In genomic region chr11:98928186-98928893, GRCm38 (mm10) we compare ENCODE assay signal across 9 mouse cellular contexts. TPM values are rescaled to one million over a fixed set of nuclear protein-coding genes. Genes with fewer than 3 reads are reported as not detected.
DNase-seq lines count a peak whose midpoint lies in the region; ATAC-seq and TF ChIP-seq lines count a peak whose summit lies in the region.
"Had no signal": no experiment of that assay in that cellular context is flagged by ENCODE, and none has a peak within 500 bp of the region (broad histone marks: within the 10 kb centered on the region; RNA-seq: fewer than 3 reads in every experiment).

No protein-coding gene starts in this region.

- H3K9ac ChIP-seq in ES-Bruce4 (ENCODE audit: low read depth, poor library complexity, severe bottlenecking): peak overlapping the region; percentile 24
- peak overlapping the region; percentile 73 for H3K9ac ChIP-seq in forebrain, postnatal 0 days
- H3K9ac ChIP-seq in limb, embryonic 12.5 days (replicated peaks): peak overlapping the region; percentile 73
- H3K9ac ChIP-seq in stomach, postnatal 0 days (ENCODE audit: low read length): peak overlapping the region; percentile 70

- intact Hi-C loops in left cerebral cortex, postnatal 25 days (cut with DNase I): no loop called here

- WGBS in forebrain, postnatal 0 days: 12% methylated on average over 12 of the region's 12 CpGs
- WGBS in limb, embryonic 12.5 days: 4% methylated on average over 12 of the region's 12 CpGs
- 12% methylated on average over 12 of the region's 12 CpGs for WGBS in stomach, postnatal 0 days

- no peak for TF ChIP-seq POLR2A in ES-Bruce4 (IDR thresholded peaks at IDR 0.05; ENCODE audit: insufficient read depth, low read length)

- no peaks in the 10 kb centered on the region for H3K36me3 ChIP-seq in ES-Bruce4 (ENCODE audit: control insufficient read depth, insufficient read depth, low read length, poor library complexity, severe bottlenecking)
- no peaks in the 10 kb centered on the region for H3K36me3 ChIP-seq in forebrain, postnatal 0 days (ENCODE audit: insufficient read depth)
- H3K36me3 ChIP-seq in limb, embryonic 12.5 days: no peaks in the 10 kb centered on the region
- no peaks in the 10 kb centered on the region for H3K36me3 ChIP-seq in stomach, postnatal 0 days (ENCODE audit: control insufficient read depth, insufficient read depth, low read length)

- H3K4me3 ChIP-seq in ES-Bruce4 (ENCODE audit: low read depth, low read length): peak overlapping the region; percentile 56
- peak overlapping the region; percentile 60 for H3K4me3 ChIP-seq in forebrain, postnatal 0 days (ENCODE audit: low read depth, low read length)
- H3K4me3 ChIP-seq in limb, embryonic 12.5 days (replicated peaks): peak overlapping the region; percentile 70
- H3K4me3 ChIP-seq in stomach, postnatal 0 days (ENCODE audit: low read depth, low read length): peak overlapping the region; percentile 61

- H3K9me3 ChIP-seq in ES-Bruce4 (replicated peaks; ENCODE audit: control insufficient read depth, insufficient read depth, low read length, poor library complexity, severe bottlenecking): no peaks in the 10 kb centered on the region
- H3K9me3 ChIP-seq in forebrain, postnatal 0 days (ENCODE audit: low read length): no peaks in the 10 kb centered on the region
- no peaks in the 10 kb centered on the region for H3K9me3 ChIP-seq in limb, embryonic 12.5 days
- H3K9me3 ChIP-seq in stomach, postnatal 0 days (ENCODE audit: control insufficient read depth, low read length): no peaks in the 10 kb centered on the region

- H3K27ac ChIP-seq in ES-Bruce4 (ENCODE audit: insufficient read depth, low read length): no peak overlapping the region
- no peak overlapping the region for H3K27ac ChIP-seq in forebrain, postnatal 0 days (ENCODE audit: low read depth, low read length)
- peak overlapping the region; percentile 96 for H3K27ac ChIP-seq in limb, embryonic 12.5 days
- peak overlapping the region; percentile 45 for H3K27ac ChIP-seq in stomach, postnatal 0 days (replicated peaks)

- no peak for ATAC-seq in forebrain, postnatal 0 days
- no peak for ATAC-seq in limb, embryonic 12.5 days (ENCODE audit: insufficient number of reproducible peaks, insufficient read depth, low FRiP score, low TSS enrichment, low read depth)
- no peak for ATAC-seq in stomach, postnatal 0 days (ENCODE audit: low FRiP score, low TSS enrichment)

- TF ChIP-seq EP300 in ES-Bruce4 (IDR thresholded peaks at IDR 0.05; ENCODE audit: insufficient read depth, low read depth, low read length): 0 out of 2 replicates have a peak, but pooled peaks have one; percentile 5
- no peak for TF ChIP-seq EP300 in stomach, postnatal 0 days (optimal IDR thresholded peaks at IDR 0.05)

- no peak for TF ChIP-seq CTCF in ES-Bruce4 (IDR thresholded peaks at IDR 0.05; ENCODE audit: low read depth, low read length)
- TF ChIP-seq CTCF in forebrain, postnatal 0 days (IDR thresholded peaks at IDR 0.05; ENCODE audit: low read depth): no peak
- no peak for TF ChIP-seq CTCF in stomach, postnatal 0 days (IDR thresholded peaks at IDR 0.05; ENCODE audit: low read depth)

- H3K27me3 ChIP-seq in ES-Bruce4 (ENCODE audit: control insufficient read depth, insufficient read depth, low read length, poor library complexity, severe bottlenecking): no peaks in the 10 kb centered on the region
- no peaks in the 10 kb centered on the region for H3K27me3 ChIP-seq in forebrain, postnatal 0 days (ENCODE audit: insufficient read depth, low read length)
- H3K27me3 ChIP-seq in limb, embryonic 12.5 days: no peaks in the 10 kb centered on the region
- H3K27me3 ChIP-seq in stomach, postnatal 0 days (ENCODE audit: control insufficient read depth, insufficient read depth, low read length): no peaks in the 10 kb centered on the region

- peaks cover 19% of the 10 kb centered on the region for H3K4me1 ChIP-seq in ES-Bruce4 (ENCODE audit: control insufficient read depth, insufficient read depth, low read length)
- H3K4me1 ChIP-seq in forebrain, postnatal 0 days (ENCODE audit: insufficient read depth): peaks cover 23% of the 10 kb centered on the region
- H3K4me1 ChIP-seq in limb, embryonic 12.5 days (replicated peaks): peaks cover 97% of the 10 kb centered on the region
- H3K4me1 ChIP-seq in stomach, postnatal 0 days (replicated peaks; ENCODE audit: control insufficient read depth, insufficient read depth): peaks cover 59% of the 10 kb centered on the region

- H3K4me2 ChIP-seq in forebrain, postnatal 0 days (ENCODE audit: low read depth): peak overlapping the region; percentile 63
- H3K4me2 ChIP-seq in limb, embryonic 12.5 days: peak overlapping the region; percentile 92
- H3K4me2 ChIP-seq in stomach, postnatal 0 days (replicated peaks; ENCODE audit: low read depth): peak overlapping the region; percentile 89

- DNase-seq in adrenal gland, postnatal 14 days: peak; percentile 12
- no peak for DNase-seq in adrenal gland, postnatal 4 days (ENCODE audit: low spot score in 2 of 2)
- DNase-seq in forebrain, postnatal 0 days: no peak
- peak; percentile 31 for DNase-seq in stomach, postnatal 0 days (ENCODE audit: low spot score)
- no peak for DNase-seq in left cerebral cortex, postnatal 25 days (ENCODE audit: low spot score in 2 of 2)
- no peak for DNase-seq in thymus, postnatal 36 days

RNA-seq across cellular contexts. Expression of gene Rara, which starts 0.7 kb away (rescaled TPM):
- total RNA-seq in adrenal gland, postnatal 14 days (2021): 24.5 and 29.3 TPM in 2 replicates
- total RNA-seq in adrenal gland, postnatal 4 days (2021): 10 to 100 TPM; 46.4 to 50.6 TPM
- 23.7 and 26.3 TPM in 2 replicates for polyA plus RNA-seq in ES-Bruce4 (2011; ENCODE audit: insufficient read depth, insufficient read length, low read depth, missing spikeins)
- 11.6 and 15.2 TPM in 2 replicates for total RNA-seq in forebrain, postnatal 0 days (2014; rRNA removed)
- polyA plus RNA-seq in forebrain, postnatal 0 days (2015; fragmentation: Nextera tagmentation; extraction: Ambion mirVana): 9.5 and 10.7 TPM in 2 replicates
- polyA plus RNA-seq in limb, embryonic 12.5 days (2016; fragmentation: Nextera tagmentation; extraction: Ambion mirVana): 47.1 TPM in 2 replicates
- polyA plus RNA-seq in stomach, postnatal 0 days (2015; fragmentation: Nextera tagmentation; extraction: Ambion mirVana): 20.1 and 25.9 TPM in 2 replicates
- total RNA-seq in left cerebral cortex, postnatal 25 days (2021): 10 to 100 TPM in 1 of 2 experiments, 1 to 10 TPM in 1; 9.4 to 12.1 TPM

RNA-seq across cellular contexts. Expression of gene Cdc6, which starts 20.7 kb away (rescaled TPM):
- total RNA-seq in adrenal gland, postnatal 14 days (2021): 3.5 and 5.8 TPM in 2 replicates
- total RNA-seq in adrenal gland, postnatal 4 days (2021): 1 to 10 TPM; 7.5 to 9.1 TPM
- 54.3 and 55.8 TPM in 2 replicates for polyA plus RNA-seq in ES-Bruce4 (2011; ENCODE audit: insufficient read depth, insufficient read length, low read depth, missing spikeins)
- total RNA-seq in forebrain, postnatal 0 days (2014; rRNA removed): 2.2 and 2.3 TPM in 2 replicates
- 1.3 and 1.7 TPM in 2 replicates for polyA plus RNA-seq in forebrain, postnatal 0 days (2015; fragmentation: Nextera tagmentation; extraction: Ambion mirVana)
- 44.8 and 48.5 TPM in 2 replicates for polyA plus RNA-seq in limb, embryonic 12.5 days (2016; fragmentation: Nextera tagmentation; extraction: Ambion mirVana)
- 6.6 and 7.0 TPM in 2 replicates for polyA plus RNA-seq in stomach, postnatal 0 days (2015; fragmentation: Nextera tagmentation; extraction: Ambion mirVana)
- total RNA-seq in left cerebral cortex, postnatal 25 days (2021): under 1 TPM; 0.21 to 0.60 TPM

RNA-seq across cellular contexts. Expression of gene Gjd3, which starts 54.5 kb away (rescaled TPM):
- total RNA-seq in adrenal gland, postnatal 14 days (2021): not detected in 2 replicates
- total RNA-seq in adrenal gland, postnatal 4 days (2021): 1 to 10 TPM in 1 of 2 experiments, under 1 TPM in 1; 0.50 to 1.0 TPM
- polyA plus RNA-seq in ES-Bruce4 (2011; ENCODE audit: insufficient read depth, insufficient read length, low read depth, missing spikeins): not detected in 2 replicates
- total RNA-seq in forebrain, postnatal 0 days (2014; rRNA removed): 1.2 and 1.4 TPM in 2 replicates
- 2.0 and 2.7 TPM in 2 replicates for polyA plus RNA-seq in forebrain, postnatal 0 days (2015; fragmentation: Nextera tagmentation; extraction: Ambion mirVana)
- polyA plus RNA-seq in limb, embryonic 12.5 days (2016; fragmentation: Nextera tagmentation; extraction: Ambion mirVana): 0.51 TPM in 1 of 2 replicates, not detected in the other
- polyA plus RNA-seq in stomach, postnatal 0 days (2015; fragmentation: Nextera tagmentation; extraction: Ambion mirVana): 1.9 and 2.1 TPM in 2 replicates
- 1 to 10 TPM; 2.9 to 3.0 TPM for total RNA-seq in left cerebral cortex, postnatal 25 days (2021)
- total RNA-seq: neutrophil, adult 5-6 weeks had no signal

Comparison
In these comparisons a context has a peak if more than half of its experiments do, and no peak if none do; other contexts are left out.
1. DNase-seq: peak in adrenal gland, postnatal 14 days (single experiment) and stomach, postnatal 0 days (single experiment); none in adrenal gland, postnatal 4 days (0 of 2), forebrain, postnatal 0 days (single experiment), left cerebral cortex, postnatal 25 days (0 of 2) and thymus, postnatal 36 days (0 of 2).
2. H3K27ac ChIP-seq: peak in limb, embryonic 12.5 days (single experiment) and stomach, postnatal 0 days (single experiment); none in ES-Bruce4 (single experiment) and forebrain, postnatal 0 days (single experiment).
3. Peak in every context shown above with its lines, with median percentiles within 50 percentile points of each other: H3K4me3 ChIP-seq, H3K9ac ChIP-seq and H3K4me2 ChIP-seq.